Mouse (Mus musculus): ENCODE measurements at regions not wholly inside any gene's neighbourhood (a gene's known extent, or its start where the extent isn't known, plus 50 kb on each side); places are given as distances from the start of the nearest gene placed in this dataset.
"Not testable (repeated sequence)": the region's sequence is repeated elsewhere in the genome, so short reads cannot be mapped to it uniquely, and the experiment has no call there.

- peak; percentile 67 for DNase-seq
These were observed 179.4 kb upstream of the Ube2e1 start for GRCm38 (mm10) chr14:18511094-18511493.

- DNase-seq, result no peak
These were observed 176.6 kb upstream of the Ube2e1 start for GRCm38 (mm10) chr14:18508359-18508647.

GRCm38 (mm10) chr14:18507582-18508358 lies 176.1 kb upstream of the Ube2e1 start:
- DNase-seq, result no peak

GRCm38 (mm10) chr14:18506168-18506567 lies 174.5 kb upstream of the Ube2e1 start:
- DNase-seq, result peak; percentile 24

GRCm38 (mm10) chr14:18500249-18500832 lies 168.7 kb upstream of the Ube2e1 start:
- no peak for DNase-seq

GRCm38 (mm10) chr14:18494048-18494447 lies 162.4 kb upstream of the Ube2e1 start:
- no peak for DNase-seq

GRCm38 (mm10) chr14:18486132-18486800 lies 154.6 kb upstream of the Ube2e1 start:
- no peak for DNase-seq

GRCm38 (mm10) chr14:18485526-18485925 lies 153.9 kb upstream of the Ube2e1 start:
- DNase-seq, result no peak

GRCm38 (mm10) chr14:18476795-18477320 lies 145.2 kb upstream of the Ube2e1 start:
- no peak for DNase-seq

- no peak for DNase-seq
These were observed 137.0 kb upstream of the Ube2e1 start for GRCm38 (mm10) chr14:18468611-18469010.

- not testable (repeated sequence) for DNase-seq
These were observed 135.2 kb upstream of the Ube2e1 start for GRCm38 (mm10) chr14:18466864-18467263.

- not testable (repeated sequence) for DNase-seq
These were observed 132.5 kb upstream of the Ube2e1 start for GRCm38 (mm10) chr14:18464199-18464598.

GRCm38 (mm10) chr14:18463230-18463873 lies 131.7 kb upstream of the Ube2e1 start:
- no peak for DNase-seq

GRCm38 (mm10) chr14:18462381-18462780 lies 130.7 kb upstream of the Ube2e1 start:
- DNase-seq, result no peak

- no peak for DNase-seq
These were observed 117.0 kb upstream of the Ube2e1 start for GRCm38 (mm10) chr14:18448666-18449065.

GRCm38 (mm10) chr14:18444492-18444891 lies 112.8 kb upstream of the Ube2e1 start:
- no peak for DNase-seq

GRCm38 (mm10) chr14:18428968-18429367 lies 97.3 kb upstream of the Ube2e1 start:
- not testable (repeated sequence) for DNase-seq

GRCm38 (mm10) chr14:18425887-18426286 lies 94.2 kb upstream of the Ube2e1 start:
- no peak for DNase-seq

GRCm38 (mm10) chr14:18416839-18417238 lies 85.2 kb upstream of the Ube2e1 start:
- DNase-seq, result no peak

GRCm38 (mm10) chr14:18416319-18416718 lies 84.7 kb upstream of the Ube2e1 start:
- no peak for DNase-seq

GRCm38 (mm10) chr14:18398953-18399352 lies 67.3 kb upstream of the Ube2e1 start:
- no peak for DNase-seq

GRCm38 (mm10) chr14:18396206-18396764 lies 64.6 kb upstream of the Ube2e1 start:
- no peak for DNase-seq
